Mouse (Mus musculus) stomach, embryonic 15.5 days (tissue): ENCODE results near the gene Atp6v1d. TPM values are rescaled to one million over a fixed set of nuclear protein-coding genes. Genes with fewer than 3 reads are reported as not detected.

Experiments
- ATAC-seq: fragments of 200-750 bp; cut with Nextera tagmentation; 2 replicates; pipeline ENCODE4 v1.8.0; 2017; ENCODE audit warnings: low read depth, moderate number of reproducible peaks, moderate TSS enrichment; ENCODE audit not compliant: insufficient read depth, low FRiP score
- H3K27ac ChIP-seq: fragments of 300-500 bp; sonication (generic); 2 replicates; pipeline ENCODE4 v1.5.1; 2015; ENCODE audit warnings: mild to moderate bottlenecking, inconsistent platforms
- H3K27me3 ChIP-seq: fragments of 300-500 bp; sonication (generic); replicated peaks from 2 replicates; pipeline ENCODE4 v1.6.1; 2015; ENCODE audit warnings: inconsistent platforms
- H3K36me3 ChIP-seq: fragments of 300-500 bp; sonication (generic); 2 replicates; pipeline ENCODE4 v1.6.1; 2015; ENCODE audit warnings: inconsistent platforms
- H3K4me1 ChIP-seq: fragments of 300-500 bp; sonication (generic); 2 replicates; pipeline ENCODE4 v1.6.1; 2015; ENCODE audit warnings: inconsistent platforms
- H3K4me2 ChIP-seq: fragments of 300-500 bp; sonication (generic); 2 replicates; pipeline ENCODE4 v1.6.1; 2015; ENCODE audit warnings: mild to moderate bottlenecking, inconsistent platforms
- H3K4me3 ChIP-seq: fragments of 300-500 bp; sonication (generic); replicated peaks from 2 replicates; pipeline ENCODE4 v1.5.1; 2015; ENCODE audit warnings: inconsistent platforms
- H3K9ac ChIP-seq: fragments of 300-500 bp; sonication (generic); 2 replicates; pipeline ENCODE4 v1.6.1; 2015; ENCODE audit warnings: inconsistent platforms
- H3K9me3 ChIP-seq: fragments of 300-500 bp; sonication (generic); 2 replicates; pipeline ENCODE4 v1.6.1; 2016; ENCODE audit warnings: inconsistent platforms
- WGBS: fragments of 180-500 bp; shearing (Covaris S2); methylation state at CpG from one replicate; pipeline ENCODE4 v1.1.7; 2015; 5-methylcytosine and 5-hydroxymethylcytosine counted together
- polyA plus RNA-seq: library from polyadenylated mRNA; unstranded; fragments of >200 nt; fragmentation: Nextera tagmentation; extraction: Ambion mirVana; gene quantifications from 2 replicates; pipeline ENCODE4 v1.2.1, GENCODE M21; 2015

Gene Atp6v1d
- polyA plus RNA-seq, 1 experiment from 2014 or later: 59.3 TPM

DNA sequence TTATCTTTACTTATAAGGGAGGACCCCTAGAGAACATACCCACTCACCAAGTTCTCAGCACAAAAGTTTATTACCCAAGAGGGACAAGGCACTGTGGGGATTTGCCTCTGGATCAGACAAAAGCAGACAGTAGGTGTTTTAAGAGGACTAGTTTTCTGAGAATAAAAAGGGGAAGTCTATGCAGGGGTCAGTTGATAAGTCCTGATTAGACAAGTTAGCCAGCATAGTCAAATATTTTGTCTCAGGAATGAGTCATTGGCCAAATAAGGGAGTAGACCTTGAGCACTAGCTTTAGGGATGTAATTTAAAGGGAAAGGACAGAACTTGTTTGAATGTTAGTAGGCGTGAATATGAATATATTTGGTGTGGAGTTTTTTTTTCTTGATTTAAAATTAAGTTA lies 6.7 kb upstream of the Atp6v1d start:
- Histone ChIP-seq H3K9ac (no peak overlapping the region), H3K4me2 (no peak overlapping the region), H3K36me3 (no peaks in the 10 kb centered on the region; the same call in 1 of the 2 replicates), H3K4me1 (peaks cover 4% of the 10 kb centered on the region; the same call in 1 of the 2 replicates), H3K27me3 (no peaks in the 10 kb centered on the region), H3K9me3 (no peaks in the 10 kb centered on the region), H3K27ac (no peak overlapping the region), H3K4me3 (no peak overlapping the region)
- 70% methylated on average over 1 of the region's 1 CpGs for WGBS
- no peak for ATAC-seq

DNA sequence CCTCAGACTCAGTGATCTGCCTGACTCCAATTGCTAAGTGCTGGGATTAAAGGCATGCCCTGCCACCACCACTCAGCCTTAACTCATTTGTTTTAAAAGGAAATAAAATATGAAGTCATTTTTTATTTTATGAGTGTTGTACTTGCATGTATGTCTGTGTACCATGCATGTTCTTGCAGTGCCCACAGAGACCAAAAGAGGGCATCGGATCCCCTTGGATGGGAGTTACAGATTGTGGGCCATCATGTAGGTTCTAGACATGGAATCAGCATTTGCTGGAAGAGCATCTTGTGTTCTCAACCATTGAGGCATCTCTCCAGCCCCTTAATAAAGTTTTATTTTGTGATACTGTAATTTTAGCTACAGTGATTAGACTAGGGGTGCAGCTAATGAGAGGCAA lies 4.0 kb upstream of the Atp6v1d start:
- no peak overlapping the region for H3K4me2 ChIP-seq
- H3K9me3 ChIP-seq: no peaks in the 10 kb centered on the region
- H3K27ac ChIP-seq: no peak overlapping the region
- no peak overlapping the region for H3K9ac ChIP-seq
- ATAC-seq: no peak
- no peaks in the 10 kb centered on the region for H3K27me3 ChIP-seq
- no peaks in the 10 kb centered on the region; the same call in 1 of the 2 replicates for H3K36me3 ChIP-seq
- H3K4me3 ChIP-seq: no peak overlapping the region
- peaks cover 13% of the 10 kb centered on the region; the same call in 1 of the 2 replicates for H3K4me1 ChIP-seq
- 91% methylated on average over 1 of the region's 1 CpGs for WGBS

DNA sequence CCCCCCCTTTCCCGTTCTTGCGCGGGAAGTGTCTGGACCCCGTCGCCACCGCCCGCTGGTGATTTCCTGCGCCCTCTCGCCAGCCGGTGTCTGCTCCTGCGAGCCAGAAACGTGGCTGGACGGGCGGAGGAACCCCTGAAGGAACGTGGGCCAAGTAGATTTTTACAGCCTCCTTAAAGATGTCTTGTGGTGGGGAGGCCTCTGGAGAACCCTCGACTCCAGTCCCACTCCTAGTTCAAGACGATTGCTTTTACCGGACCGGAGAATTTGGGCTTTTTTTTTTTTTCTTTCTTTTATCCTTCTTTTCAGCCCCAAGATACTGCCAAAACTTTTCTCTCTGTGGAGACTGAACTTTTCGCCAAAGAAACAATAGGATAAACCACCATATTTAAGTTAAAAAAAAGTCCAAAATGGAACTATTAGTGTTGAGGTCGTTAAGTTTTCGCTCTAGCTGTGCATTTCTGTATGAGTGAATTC lies 854 bp upstream of the Atp6v1d start:
- Histone ChIP-seq H3K9me3 (no peaks in the 10 kb centered on the region), H3K27ac (peak overlapping the region; percentile 92), H3K4me1 (peaks cover 17% of the 10 kb centered on the region; the same call in 1 of the 2 replicates), H3K4me3 (peak overlapping the region; percentile 91), H3K36me3 (no peaks in the 10 kb centered on the region; the same call in 1 of the 2 replicates), H3K4me2 (peak overlapping the region; percentile 69), H3K27me3 (no peaks in the 10 kb centered on the region), H3K9ac (peak overlapping the region; percentile 89)
- WGBS: under 1% methylated on average over 22 of the region's 22 CpGs
- ATAC-seq: no peak

DNA sequence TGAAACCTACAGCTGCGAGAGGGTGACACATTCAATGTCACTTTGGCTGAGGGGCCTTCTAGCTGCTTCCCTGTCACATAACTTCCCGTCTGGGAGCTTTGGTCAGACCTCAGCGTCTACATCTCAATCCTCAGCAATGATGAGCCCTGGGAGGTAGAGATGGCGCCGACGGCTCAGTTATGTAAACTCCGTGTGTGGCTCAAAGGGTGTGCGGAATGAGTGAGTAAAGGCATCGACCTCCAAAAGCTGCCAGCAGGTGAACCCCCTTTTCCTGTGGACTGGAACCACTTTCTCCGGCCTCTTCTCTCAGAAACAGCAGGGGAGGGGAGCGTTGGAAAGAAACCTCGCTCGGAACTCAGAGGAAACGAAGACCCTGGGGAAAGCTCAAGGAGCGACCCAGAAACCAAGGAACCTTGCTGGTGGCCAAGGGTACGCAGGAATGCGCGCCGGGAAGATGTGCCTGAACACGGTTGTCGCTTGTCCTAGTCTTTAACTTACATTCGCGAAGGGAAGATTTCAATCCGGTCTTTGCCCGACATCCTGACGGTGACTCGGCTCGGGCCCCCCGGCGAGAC lies 430 bp downstream of the Atp6v1d start:
- H3K36me3 ChIP-seq: no peaks in the 10 kb centered on the region; the same call in 1 of the 2 replicates
- peak overlapping the region; percentile 53 for H3K27ac ChIP-seq
- peak overlapping the region; percentile 71 for H3K4me2 ChIP-seq
- H3K9ac ChIP-seq: peak overlapping the region; percentile 53
- ATAC-seq: peak; percentile 5; the same call in 1 of the 2 replicates
- under 1% methylated on average over 30 of the region's 30 CpGs for WGBS
- no peaks in the 10 kb centered on the region for H3K27me3 ChIP-seq
- H3K4me3 ChIP-seq: peak overlapping the region; percentile 91
- H3K9me3 ChIP-seq: no peaks in the 10 kb centered on the region
- peaks cover 17% of the 10 kb centered on the region; the same call in 1 of the 2 replicates for H3K4me1 ChIP-seq

DNA sequence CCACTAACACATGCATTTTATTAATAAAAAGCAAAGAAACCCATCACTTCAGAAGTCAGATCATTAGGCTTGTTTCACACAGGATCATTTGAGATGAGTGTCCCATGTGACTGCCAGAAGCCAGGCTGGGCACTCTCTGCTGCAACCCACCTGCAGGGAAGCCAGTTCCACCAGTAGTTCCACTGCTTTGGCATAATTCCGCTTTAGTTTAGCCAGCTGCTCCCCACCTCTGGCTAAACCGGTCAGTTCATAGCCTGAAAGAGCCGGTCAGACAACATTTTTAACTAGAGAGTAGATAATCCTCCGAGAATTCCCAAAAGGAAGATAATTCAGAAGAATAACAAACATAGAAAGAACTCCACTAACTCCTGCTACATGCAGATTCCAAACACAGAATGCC lies 13.2 kb downstream of the Atp6v1d start:
- Histone ChIP-seq H3K27me3 (no peaks in the 10 kb centered on the region), H3K36me3 (peaks cover 10% of the 10 kb centered on the region), H3K4me1 (no peaks in the 10 kb centered on the region), H3K27ac (no peak overlapping the region), H3K4me3 (no peak overlapping the region), H3K9ac (no peak overlapping the region), H3K9me3 (no peaks in the 10 kb centered on the region), H3K4me2 (no peak overlapping the region)
- WGBS: 79% methylated on average over 4 of the region's 4 CpGs
- ATAC-seq: no peak

DNA sequence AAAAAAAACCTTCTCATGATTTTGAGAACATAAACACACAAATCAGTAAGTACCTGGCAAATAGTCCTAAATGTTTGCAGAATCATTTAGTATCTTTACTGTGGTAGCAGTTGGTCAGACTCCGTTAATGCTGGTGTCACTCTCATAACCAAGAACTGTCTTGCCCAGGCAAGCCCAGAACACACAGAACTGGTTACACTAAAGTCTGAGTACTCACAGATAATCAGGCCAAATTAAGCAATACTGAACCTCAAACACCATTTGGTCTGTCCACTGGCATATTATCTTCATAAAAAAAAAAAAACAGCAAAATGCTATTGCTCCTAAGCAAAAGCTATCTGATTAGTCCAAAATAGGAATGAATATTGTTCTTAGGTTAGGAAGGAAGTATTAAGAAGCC lies 19.0 kb downstream of the Atp6v1d start:
- no peak overlapping the region for H3K4me3 ChIP-seq
- no peaks in the 10 kb centered on the region for H3K4me1 ChIP-seq
- H3K9ac ChIP-seq: no peak overlapping the region
- H3K4me2 ChIP-seq: no peak overlapping the region
- no peaks in the 10 kb centered on the region for H3K9me3 ChIP-seq
- ATAC-seq: no peak
- H3K36me3 ChIP-seq: peaks cover 22% of the 10 kb centered on the region
- H3K27me3 ChIP-seq: no peaks in the 10 kb centered on the region
- no peak overlapping the region for H3K27ac ChIP-seq
- WGBS: 78% methylated on average over 1 of the region's 1 CpGs

DNA sequence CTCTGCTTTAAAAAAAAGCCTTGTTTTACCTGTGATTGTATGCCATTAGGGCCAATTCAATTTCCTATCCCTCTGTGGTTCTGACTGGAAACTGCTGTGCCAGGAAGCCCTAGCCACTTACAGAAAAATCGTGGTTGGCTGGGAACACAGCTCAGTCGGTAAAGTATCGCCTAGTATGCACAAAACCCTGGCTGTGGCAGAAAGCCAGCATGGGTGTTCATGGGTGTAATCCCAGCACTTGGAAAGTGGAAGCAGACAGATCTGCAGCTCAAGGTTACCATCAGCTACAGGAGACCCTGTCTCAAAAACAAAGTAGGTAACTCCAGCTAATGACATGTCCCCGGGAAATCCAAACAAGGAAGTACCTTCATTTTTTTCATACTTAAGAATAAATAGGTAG lies 21.5 kb downstream of the Atp6v1d start:
- Histone ChIP-seq H3K4me3 (no peak overlapping the region), H3K9ac (no peak overlapping the region), H3K4me1 (no peaks in the 10 kb centered on the region), H3K36me3 (peaks cover 23% of the 10 kb centered on the region), H3K27ac (no peak overlapping the region), H3K4me2 (no peak overlapping the region), H3K9me3 (no peaks in the 10 kb centered on the region), H3K27me3 (no peaks in the 10 kb centered on the region)
- WGBS: 83% methylated on average over 4 of the region's 4 CpGs
- ATAC-seq: no peak

DNA sequence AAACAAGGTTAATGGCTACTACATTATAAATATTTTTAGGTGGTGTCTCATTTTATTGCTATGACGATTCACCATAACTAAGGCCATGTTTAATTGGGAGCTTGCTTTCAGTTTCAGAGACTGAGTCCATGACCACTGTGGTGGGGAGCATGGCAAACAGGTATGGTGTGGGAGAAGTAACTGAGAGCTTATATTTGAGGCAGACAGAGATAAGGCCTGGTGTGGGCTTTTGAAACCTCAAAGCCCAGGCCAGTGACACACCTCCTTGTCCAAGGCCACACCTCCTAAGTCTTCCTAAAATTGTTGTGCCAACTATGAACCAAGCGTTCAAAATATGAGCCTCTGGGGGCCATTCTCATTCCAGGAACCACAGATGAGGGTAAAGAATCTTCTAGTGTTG lies 26.9 kb downstream of the Atp6v1d start:
- Histone ChIP-seq H3K9me3 (no peaks in the 10 kb centered on the region), H3K36me3 (peaks cover 19% of the 10 kb centered on the region; the same call in 1 of the 2 replicates), H3K4me1 (no peaks in the 10 kb centered on the region), H3K4me2 (no peak overlapping the region), H3K4me3 (no peak overlapping the region), H3K9ac (no peak overlapping the region), H3K27me3 (no peaks in the 10 kb centered on the region), H3K27ac (no peak overlapping the region)
- 91% methylated on average over 2 of the region's 2 CpGs for WGBS
- no peak for ATAC-seq

DNA sequence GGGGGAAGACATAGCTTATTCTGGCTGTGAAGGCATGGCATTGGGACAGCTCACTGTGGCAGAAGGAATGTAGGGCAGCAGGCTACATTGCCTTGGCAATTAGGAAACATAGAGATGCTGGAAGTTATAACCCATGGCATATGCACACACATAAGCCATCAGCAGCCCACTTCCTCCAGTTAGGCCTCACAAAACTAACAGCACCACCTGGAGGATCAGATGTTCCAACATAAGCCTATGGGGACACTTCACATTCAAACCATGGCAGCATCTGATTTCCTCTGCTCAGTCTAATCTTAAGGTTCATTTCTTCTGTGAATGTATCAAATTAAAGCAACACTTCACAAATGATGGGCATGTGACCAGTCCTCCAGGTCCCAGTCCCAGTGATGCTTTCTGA lies 47.0 kb downstream of the Atp6v1d start:
- ATAC-seq: no peak
- no peak overlapping the region for H3K9ac ChIP-seq
- no peaks in the 10 kb centered on the region; the same call in 1 of the 2 replicates for H3K36me3 ChIP-seq
- H3K27ac ChIP-seq: no peak overlapping the region
- H3K4me1 ChIP-seq: no peaks in the 10 kb centered on the region
- no peaks in the 10 kb centered on the region for H3K9me3 ChIP-seq
- H3K4me3 ChIP-seq: no peak overlapping the region
- H3K4me2 ChIP-seq: no peak overlapping the region
- H3K27me3 ChIP-seq: no peaks in the 10 kb centered on the region

DNA sequence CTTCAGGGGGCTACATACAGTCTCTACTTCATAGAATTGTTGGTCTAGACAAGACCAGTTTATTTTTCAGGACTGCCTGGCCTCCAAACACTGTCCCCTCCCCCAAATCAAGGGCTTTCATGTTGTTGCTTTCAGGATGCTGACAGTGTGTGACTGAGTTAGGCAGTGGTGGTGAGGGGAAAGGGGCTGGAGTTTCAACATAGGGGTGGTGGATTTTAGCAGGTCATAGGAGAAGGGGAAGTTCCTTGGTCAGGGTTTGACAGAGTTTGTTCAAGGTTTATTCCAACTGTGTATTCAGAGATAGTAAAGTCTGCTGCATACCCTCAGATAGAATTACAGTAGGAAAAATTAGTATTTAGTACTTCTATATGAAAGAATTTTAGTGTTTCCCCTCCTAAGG lies 59.6 kb downstream of the Atp6v1d start:
- H3K27me3 ChIP-seq: no peaks in the 10 kb centered on the region
- no peak overlapping the region for H3K4me2 ChIP-seq
- ATAC-seq: no peak
- H3K9me3 ChIP-seq: no peaks in the 10 kb centered on the region
- no peak overlapping the region for H3K4me3 ChIP-seq
- H3K36me3 ChIP-seq: no peaks in the 10 kb centered on the region
- no peak overlapping the region for H3K27ac ChIP-seq
- H3K4me1 ChIP-seq: no peaks in the 10 kb centered on the region
- H3K9ac ChIP-seq: no peak overlapping the region

DNA sequence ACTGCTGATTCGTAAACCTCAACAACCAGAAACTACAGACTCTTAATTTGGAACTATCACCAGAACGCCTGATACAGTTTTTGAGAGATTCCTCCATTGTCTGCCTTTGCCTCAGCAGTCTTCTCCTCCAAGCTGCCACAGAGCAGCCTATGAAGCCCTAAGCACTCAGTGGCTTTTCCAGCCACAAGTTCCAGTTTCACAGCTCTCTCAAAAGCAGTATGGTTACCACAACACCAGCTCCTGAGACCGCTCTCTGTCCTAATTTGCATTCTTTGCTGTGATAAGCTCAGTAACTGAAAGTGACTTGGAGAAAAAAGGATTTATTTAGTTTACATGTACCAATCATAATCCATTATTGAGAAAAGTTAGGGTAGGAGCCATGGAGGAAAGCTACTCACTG lies 61.4 kb downstream of the Atp6v1d start:
- H3K27ac ChIP-seq: no peak overlapping the region
- H3K4me2 ChIP-seq: no peak overlapping the region
- H3K9ac ChIP-seq: no peak overlapping the region
- H3K36me3 ChIP-seq: no peaks in the 10 kb centered on the region
- no peak overlapping the region for H3K4me3 ChIP-seq
- no peaks in the 10 kb centered on the region for H3K4me1 ChIP-seq
- H3K9me3 ChIP-seq: no peaks in the 10 kb centered on the region
- ATAC-seq: no peak
- no peaks in the 10 kb centered on the region for H3K27me3 ChIP-seq
- WGBS: 88% methylated on average over 3 of the region's 3 CpGs

DNA sequence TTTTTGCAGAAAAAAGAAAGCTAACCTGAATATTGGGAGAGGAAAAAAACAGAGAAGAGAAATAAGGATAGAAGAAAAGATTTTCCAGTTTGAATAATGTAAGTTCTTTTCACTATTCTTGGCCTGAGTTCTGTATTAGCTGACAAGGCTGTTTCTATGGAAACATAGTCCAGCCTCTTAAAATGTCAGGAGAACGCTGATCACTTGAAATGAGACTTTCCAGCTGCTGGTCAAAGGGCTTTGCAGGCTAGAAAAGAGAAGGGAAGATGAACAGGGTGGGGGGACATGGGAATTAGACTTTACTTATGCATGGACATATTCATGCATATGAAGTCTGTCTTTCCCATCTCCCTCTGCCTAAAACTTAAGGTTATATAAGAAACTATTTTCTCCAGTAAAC lies 67.2 kb downstream of the Atp6v1d start:
- no peaks in the 10 kb centered on the region for H3K9me3 ChIP-seq
- no peaks in the 10 kb centered on the region for H3K4me1 ChIP-seq
- H3K9ac ChIP-seq: no peak overlapping the region
- no peak for ATAC-seq
- H3K27me3 ChIP-seq: no peaks in the 10 kb centered on the region
- H3K36me3 ChIP-seq: no peaks in the 10 kb centered on the region
- H3K27ac ChIP-seq: no peak overlapping the region
- 21% methylated on average over 1 of the region's 1 CpGs for WGBS
- no peak overlapping the region for H3K4me3 ChIP-seq
- H3K4me2 ChIP-seq: no peak overlapping the region

DNA sequence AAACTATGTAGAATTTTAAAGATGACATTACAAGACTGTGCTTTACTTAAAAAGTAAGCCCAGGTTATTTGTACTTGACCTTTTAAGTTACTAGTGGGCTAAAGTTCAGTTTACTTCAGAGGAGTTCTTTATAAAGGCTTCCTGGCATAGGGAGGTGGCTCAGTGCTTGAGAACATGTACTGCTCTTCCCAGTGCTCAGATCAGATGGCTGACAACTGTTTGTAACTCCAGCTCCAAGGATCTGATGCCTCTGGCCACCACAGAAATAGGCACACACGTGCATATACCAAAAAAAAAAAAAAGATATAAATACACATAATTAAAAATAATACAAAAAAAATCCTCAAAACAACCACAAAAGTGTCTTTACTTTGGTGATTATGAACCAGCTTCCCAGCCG lies 70.6 kb downstream of the Atp6v1d start:
- H3K9ac ChIP-seq: no peak overlapping the region
- peaks cover 4% of the 10 kb centered on the region; the same call in 1 of the 2 replicates for H3K4me1 ChIP-seq
- ATAC-seq: no peak
- H3K9me3 ChIP-seq: no peaks in the 10 kb centered on the region
- no peak overlapping the region for H3K4me2 ChIP-seq
- H3K4me3 ChIP-seq: no peak overlapping the region
- no peaks in the 10 kb centered on the region for H3K27me3 ChIP-seq
- WGBS: 56% methylated on average over 2 of the region's 2 CpGs
- no peak overlapping the region for H3K27ac ChIP-seq
- no peaks in the 10 kb centered on the region for H3K36me3 ChIP-seq
